Mouse (Mus musculus) left cerebral cortex, adult 9 months (tissue): ENCODE measurements around the gene Try10.
"Not testable (repeated sequence)": the region's sequence is repeated elsewhere in the genome, so short reads cannot be mapped to it uniquely, and the experiment has no call there.

ENCODE experiments used
- DNase-seq, 2 experiments: peaks; one replicate each; pipeline ENCODE4 v3.0.0; 2022; ENCODE audit warnings: low spot score in 2 of 2

Try10 gene

GRCm38 (mm10) chr6:41353932-41354331 is at the start of gene Try10:
TSS of gene Try10 (plus strand) at chr6:41354105.
- no peak for DNase-seq

DNA sequence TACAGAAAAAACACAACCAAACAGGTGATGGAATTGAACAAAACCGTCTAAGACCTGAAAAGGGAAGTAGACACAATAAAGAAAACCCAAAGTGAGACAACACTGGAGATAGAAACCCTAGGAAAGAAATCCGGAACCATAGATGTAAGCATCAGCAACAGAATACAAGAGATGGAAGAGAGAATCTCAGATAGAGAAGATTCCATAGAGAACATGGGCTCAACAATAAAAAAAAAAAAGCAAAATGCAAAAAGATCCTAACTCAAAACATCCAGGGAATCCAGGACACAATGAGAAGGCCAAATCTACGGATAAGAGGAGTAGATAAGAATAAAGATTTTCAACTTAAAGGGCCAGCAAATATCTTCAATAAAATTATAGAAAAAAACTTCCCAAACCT is 37.2 kb upstream of the Try10 start, which contains the start of gene Try5:
Gene Try5 (minus strand): TSS at position 101 of the 400 bp plus-strand sequence.
- DNase-seq, result not testable (repeated sequence)

GRCm38 (mm10) chr6:41373772-41374171 is 19.9 kb downstream of the Try10 start:
- DNase-seq, result not testable (repeated sequence)

- not testable (repeated sequence) for DNase-seq
These were observed 23.7 kb downstream of the Try10 start, which contains the start of gene Prss3 for GRCm38 (mm10) chr6:41377578-41377977. TSS of gene Prss3 (minus strand) at chr6:41377678.

GRCm38 (mm10) chr6:41386781-41387180 is 32.9 kb downstream of the Try10 start:
- DNase-seq, result no peak

GRCm38 (mm10) chr6:41391640-41392039 is 37.7 kb downstream of the Try10 start:
- DNase-seq, result not testable (repeated sequence)

DNA sequence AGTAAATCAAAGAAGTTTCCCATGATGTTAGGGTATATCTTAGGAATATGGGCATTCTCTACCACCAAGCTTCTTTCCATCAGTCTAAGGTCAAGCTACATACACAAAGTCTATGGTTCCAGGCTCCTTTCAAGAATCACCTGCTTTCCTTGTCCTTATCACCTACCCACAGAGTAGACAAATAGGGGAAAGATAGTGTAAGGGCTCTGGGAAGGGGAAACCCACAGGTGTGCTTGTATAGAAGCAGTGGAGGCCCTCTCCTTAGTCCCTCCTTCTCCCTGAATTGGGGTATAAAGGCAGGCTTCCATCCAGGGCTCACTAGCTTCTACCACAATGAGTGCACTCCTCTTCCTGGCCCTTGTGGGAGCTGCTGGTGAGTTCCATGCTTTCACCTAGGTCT is 38.2 kb downstream of the Try10 start, which contains the start of gene Gm5771:
Gene Gm5771 (plus strand): TSS at position 301 of the 400 bp plus-strand sequence.
- DNase-seq, result not testable (repeated sequence)
